Comparison of ENCODE assay signal across 7 mouse cellular contexts in genomic region chr4:116596978-116597881, GRCm38 (mm10). TPM values are rescaled to one million over a fixed set of nuclear protein-coding genes. Genes with fewer than 3 reads are reported as not detected.
DNase-seq lines count a peak whose midpoint lies in the region; ATAC-seq lines count a peak whose summit lies in the region.

No protein-coding gene starts in this region.

- H3K36me3 ChIP-seq in embryonic facial prominence, embryonic 11.5 days (replicated peaks; ENCODE audit: control insufficient read depth, insufficient read depth, low read depth, low read length) = peaks cover 4% of the 10 kb centered on the region
- H3K36me3 ChIP-seq in limb, embryonic 10.5 days = peaks cover 58% of the 10 kb centered on the region
- peaks cover 46% of the 10 kb centered on the region for H3K36me3 ChIP-seq in midbrain, embryonic 13.5 days

- H3K27me3 ChIP-seq in embryonic facial prominence, embryonic 11.5 days (ENCODE audit: control insufficient read depth, insufficient read depth, low read length) = no peaks in the 10 kb centered on the region
- no peaks in the 10 kb centered on the region for H3K27me3 ChIP-seq in limb, embryonic 10.5 days (ENCODE audit: low read depth, poor library complexity, severe bottlenecking)
- H3K27me3 ChIP-seq in midbrain, embryonic 13.5 days = no peaks in the 10 kb centered on the region

- H3K9ac ChIP-seq in embryonic facial prominence, embryonic 11.5 days (replicated peaks; ENCODE audit: low read length) = peak overlapping the region; percentile 69
- H3K9ac ChIP-seq in midbrain, embryonic 13.5 days (replicated peaks) = peak overlapping the region; percentile 83

- no peaks in the 10 kb centered on the region for H3K4me1 ChIP-seq in embryonic facial prominence, embryonic 11.5 days (ENCODE audit: control insufficient read depth, insufficient read depth, low read length)
- peaks cover 30% of the 10 kb centered on the region for H3K4me1 ChIP-seq in limb, embryonic 10.5 days
- peaks cover 20% of the 10 kb centered on the region for H3K4me1 ChIP-seq in midbrain, embryonic 13.5 days (replicated peaks)

- H3K9me3 ChIP-seq in embryonic facial prominence, embryonic 11.5 days (replicated peaks; ENCODE audit: control insufficient read depth, low read length) = no peaks in the 10 kb centered on the region
- H3K9me3 ChIP-seq in limb, embryonic 10.5 days (replicated peaks) = no peaks in the 10 kb centered on the region
- no peaks in the 10 kb centered on the region for H3K9me3 ChIP-seq in midbrain, embryonic 13.5 days

- peak overlapping the region; percentile 84 for H3K4me2 ChIP-seq in embryonic facial prominence, embryonic 11.5 days (ENCODE audit: low read depth, low read length)
- H3K4me2 ChIP-seq in midbrain, embryonic 13.5 days (replicated peaks) = peak overlapping the region; percentile 81

- peak overlapping the region; percentile 59 for H3K4me3 ChIP-seq in embryonic facial prominence, embryonic 11.5 days (ENCODE audit: low read depth, low read length)
- H3K4me3 ChIP-seq in limb, embryonic 10.5 days = peak overlapping the region; percentile 67
- H3K4me3 ChIP-seq in midbrain, embryonic 13.5 days (replicated peaks) = peak overlapping the region; percentile 66

- peak; percentile 89 for ATAC-seq in embryonic facial prominence, embryonic 11.5 days (replicated peaks; ENCODE audit: insufficient number of reproducible peaks, low FRiP score, low TSS enrichment, low read depth)
- ATAC-seq in granulocyte monocyte progenitor cell, adult 5-6 weeks (replicated peaks; ENCODE audit: poor library complexity, severe bottlenecking) = peak; percentile 95
- ATAC-seq in midbrain, embryonic 13.5 days = peak; percentile 97

- under 1% methylated on average over 50 of the region's 50 CpGs for WGBS in embryonic facial prominence, embryonic 11.5 days
- WGBS in limb, embryonic 10.5 days = 1% methylated on average over 50 of the region's 50 CpGs
- under 1% methylated on average over 50 of the region's 50 CpGs for WGBS in midbrain, embryonic 13.5 days

- DNase-seq in adrenal gland, postnatal 14 days = peak; percentile 96
- peak; percentile 93 for DNase-seq in embryonic facial prominence, embryonic 11.5 days (ENCODE audit: low spot score)
- peak; percentile 94 for DNase-seq in kidney, adult 11 months
- DNase-seq in limb, embryonic 10.5 days (ENCODE audit: low spot score) = peak; percentile 92
- peak; percentile 75 for DNase-seq in spleen, adult 12 weeks (ENCODE audit: low spot score)

- H3K27ac ChIP-seq in embryonic facial prominence, embryonic 11.5 days (replicated peaks; ENCODE audit: low read depth, low read length) = peak overlapping the region; percentile 52; the same call in 1 of the 2 replicates
- peak overlapping the region; percentile 75 for H3K27ac ChIP-seq in limb, embryonic 10.5 days
- peak overlapping the region; percentile 72 for H3K27ac ChIP-seq in midbrain, embryonic 13.5 days

RNA-seq across cellular contexts. Expression of gene Ccdc17, which starts 0.8 kb away (rescaled TPM):
- total RNA-seq in adrenal gland, postnatal 14 days (2021) = 10.0 and 11.0 TPM in 2 replicates
- 1.4 and 2.1 TPM in 2 replicates for polyA plus RNA-seq in embryonic facial prominence, embryonic 11.5 days (2014; fragmentation: Nextera tagmentation; extraction: Ambion mirVana)
- 11.4 TPM in 1 of 2 replicates, not detected in the other for total RNA-seq in granulocyte monocyte progenitor cell, adult 5-6 weeks (2014; fragmentation: Nextera tagmentation)
- 0.26 and 0.43 TPM in 2 replicates for total RNA-seq in granulocyte monocyte progenitor cell, adult 5-6 weeks (2017)
- polyA plus RNA-seq in limb, embryonic 10.5 days (2016; fragmentation: Nextera tagmentation; extraction: Ambion mirVana) = 0.84 and 1.5 TPM in 2 replicates
- polyA plus RNA-seq in midbrain, embryonic 13.5 days (2015; fragmentation: Nextera tagmentation; extraction: Ambion mirVana) = 5.8 and 5.9 TPM in 2 replicates

RNA-seq across cellular contexts. Expression of gene Nasp, which starts 30.5 kb away (rescaled TPM):
- 51.1 and 51.6 TPM in 2 replicates for total RNA-seq in adrenal gland, postnatal 14 days (2021)
- polyA plus RNA-seq in embryonic facial prominence, embryonic 11.5 days (2014; fragmentation: Nextera tagmentation; extraction: Ambion mirVana) = 324 and 364 TPM in 2 replicates
- total RNA-seq in granulocyte monocyte progenitor cell, adult 5-6 weeks (2014; fragmentation: Nextera tagmentation) = 190 and 192 TPM in 2 replicates
- total RNA-seq in granulocyte monocyte progenitor cell, adult 5-6 weeks (2017) = 397 and 446 TPM in 2 replicates
- polyA plus RNA-seq in limb, embryonic 10.5 days (2016; fragmentation: Nextera tagmentation; extraction: Ambion mirVana) = 334 and 364 TPM in 2 replicates
- 131 and 148 TPM in 2 replicates for polyA plus RNA-seq in midbrain, embryonic 13.5 days (2015; fragmentation: Nextera tagmentation; extraction: Ambion mirVana)

RNA-seq across cellular contexts. Expression of gene Gpbp1l1, which starts 39.8 kb away (rescaled TPM):
- total RNA-seq in adrenal gland, postnatal 14 days (2021) = 87.0 and 91.7 TPM in 2 replicates
- polyA plus RNA-seq in embryonic facial prominence, embryonic 11.5 days (2014; fragmentation: Nextera tagmentation; extraction: Ambion mirVana) = 47.9 and 51.2 TPM in 2 replicates
- 54.0 and 64.3 TPM in 2 replicates for total RNA-seq in granulocyte monocyte progenitor cell, adult 5-6 weeks (2014; fragmentation: Nextera tagmentation)
- 125 and 148 TPM in 2 replicates for total RNA-seq in granulocyte monocyte progenitor cell, adult 5-6 weeks (2017)
- polyA plus RNA-seq in limb, embryonic 10.5 days (2016; fragmentation: Nextera tagmentation; extraction: Ambion mirVana) = 30.5 and 38.1 TPM in 2 replicates
- 22.9 and 24.6 TPM in 2 replicates for polyA plus RNA-seq in midbrain, embryonic 13.5 days (2015; fragmentation: Nextera tagmentation; extraction: Ambion mirVana)

RNA-seq across cellular contexts. Expression of gene Tmem69, which starts 41.5 kb away (rescaled TPM):
- 20.5 and 24.4 TPM in 2 replicates for total RNA-seq in adrenal gland, postnatal 14 days (2021)
- polyA plus RNA-seq in embryonic facial prominence, embryonic 11.5 days (2014; fragmentation: Nextera tagmentation; extraction: Ambion mirVana) = 33.8 and 37.7 TPM in 2 replicates
- total RNA-seq in granulocyte monocyte progenitor cell, adult 5-6 weeks (2014; fragmentation: Nextera tagmentation) = 20.2 and 45.2 TPM in 2 replicates
- total RNA-seq in granulocyte monocyte progenitor cell, adult 5-6 weeks (2017) = 13.7 and 22.3 TPM in 2 replicates
- 26.2 and 30.1 TPM in 2 replicates for polyA plus RNA-seq in limb, embryonic 10.5 days (2016; fragmentation: Nextera tagmentation; extraction: Ambion mirVana)
- polyA plus RNA-seq in midbrain, embryonic 13.5 days (2015; fragmentation: Nextera tagmentation; extraction: Ambion mirVana) = 27.8 and 28.8 TPM in 2 replicates

RNA-seq across cellular contexts. Expression of gene Akr1a1, which starts 54.2 kb away (rescaled TPM):
- total RNA-seq in adrenal gland, postnatal 14 days (2021) = 639 and 649 TPM in 2 replicates
- polyA plus RNA-seq in embryonic facial prominence, embryonic 11.5 days (2014; fragmentation: Nextera tagmentation; extraction: Ambion mirVana) = 727 and 756 TPM in 2 replicates
- total RNA-seq in granulocyte monocyte progenitor cell, adult 5-6 weeks (2014; fragmentation: Nextera tagmentation) = 398 and 454 TPM in 2 replicates
- total RNA-seq in granulocyte monocyte progenitor cell, adult 5-6 weeks (2017) = 580 and 694 TPM in 2 replicates
- 694 and 733 TPM in 2 replicates for polyA plus RNA-seq in limb, embryonic 10.5 days (2016; fragmentation: Nextera tagmentation; extraction: Ambion mirVana)
- polyA plus RNA-seq in midbrain, embryonic 13.5 days (2015; fragmentation: Nextera tagmentation; extraction: Ambion mirVana) = 613 and 617 TPM in 2 replicates

Comparison
In these comparisons a context has a peak if more than half of its experiments do, and no peak if none do; other contexts are left out.
1. Peak in every context shown above with its lines: DNase-seq, ATAC-seq, H3K4me3 ChIP-seq and H3K27ac ChIP-seq.